Mouse (Mus musculus) ovary, adult 18-20 months (tissue): Measurements from ENCODE around the gene Mtmr12.

Experiments used
- DNase-seq: peaks from one replicate; pipeline ENCODE4 v3.0.0; 2022; ENCODE audit warnings: low spot score, mixed read lengths

Gene Mtmr12

GRCm38 (mm10) chr15:12321788-12322621 is 117.2 kb downstream of the Mtmr12 start, which contains the start of gene 1810049J17Rik:
TSS of gene 1810049J17Rik (minus strand) at chr15:12321899.
- DNase-seq = no peak

GRCm38 (mm10) chr15:12322676-12323402 is 118.0 kb downstream of the Mtmr12 start:
- DNase-seq = no peak
